Mouse (Mus musculus): ENCODE measurements around the gene Gbp2b. TPM values are rescaled to one million over a fixed set of nuclear protein-coding genes. Genes with fewer than 3 reads are reported as not detected.
"Not testable (repeated sequence)": the region's sequence is repeated elsewhere in the genome, so short reads cannot be mapped to it uniquely, and the experiment has no call there.

Gbp2b gene
- polyA plus RNA-seq, 1 experiment from 2014 or later: not detected

GRCm38 (mm10) chr3:142645949-142646348, 51.3 kb downstream of the Gbp2b start:
- H3K9me3 ChIP-seq (ENCODE audit: control insufficient read depth, low read length); ATAC-seq (ENCODE audit: insufficient number of reproducible peaks, low FRiP score, low TSS enrichment, low read depth); H3K9ac ChIP-seq (ENCODE audit: low read length); H3K27ac ChIP-seq (replicated peaks; ENCODE audit: low read depth, low read length); H3K4me2 ChIP-seq (ENCODE audit: low read depth, severe bottlenecking); H3K4me3 ChIP-seq (ENCODE audit: low read depth, low read length); H3K27me3 ChIP-seq (ENCODE audit: control insufficient read depth, insufficient read depth, low read length); H3K36me3 ChIP-seq (ENCODE audit: control insufficient read depth, insufficient read depth, low read length); H3K4me1 ChIP-seq (ENCODE audit: control insufficient read depth, insufficient read depth, low read length): not testable (repeated sequence)
- peak; percentile 79 for DNase-seq (ENCODE audit: low spot score)
- WGBS: 17% methylated on average over 2 of the region's 2 CpGs

- not testable (repeated sequence) for H3K9ac ChIP-seq (ENCODE audit: low read length); H3K4me1 ChIP-seq (ENCODE audit: control insufficient read depth, insufficient read depth, low read length); H3K4me2 ChIP-seq (ENCODE audit: low read depth, severe bottlenecking); H3K9me3 ChIP-seq (ENCODE audit: control insufficient read depth, low read length); ATAC-seq (ENCODE audit: insufficient number of reproducible peaks, low FRiP score, low TSS enrichment, low read depth); H3K27me3 ChIP-seq (ENCODE audit: control insufficient read depth, insufficient read depth, low read length); H3K36me3 ChIP-seq (ENCODE audit: control insufficient read depth, insufficient read depth, low read length); DNase-seq (ENCODE audit: low spot score); H3K27ac ChIP-seq (replicated peaks; ENCODE audit: low read depth, low read length); H3K4me3 ChIP-seq (ENCODE audit: low read depth, low read length)
- 59% methylated on average over 7 of the region's 7 CpGs for WGBS
Measured at GRCm38 (mm10) chr3:142647836-142648235, 53.2 kb downstream of the Gbp2b start.

- DNase-seq (ENCODE audit: low spot score): no peak
Measured at GRCm38 (mm10) chr3:142650205-142650604, 55.6 kb downstream of the Gbp2b start.

GRCm38 (mm10) chr3:142664723-142665122, 70.1 kb downstream of the Gbp2b start:
- no peaks in the 10 kb centered on the region for H3K9me3 ChIP-seq (ENCODE audit: control insufficient read depth, low read length)
- H3K4me3 ChIP-seq (ENCODE audit: low read depth, low read length): no peak overlapping the region
- ATAC-seq (ENCODE audit: insufficient number of reproducible peaks, low FRiP score, low TSS enrichment, low read depth) (no peak), DNase-seq (ENCODE audit: low spot score) (no peak)
- WGBS: 96% methylated on average over 8 of the region's 8 CpGs
- H3K9ac ChIP-seq (ENCODE audit: low read length): no peak overlapping the region
- no peaks in the 10 kb centered on the region for H3K27me3 ChIP-seq (ENCODE audit: control insufficient read depth, insufficient read depth, low read length)
- no peak overlapping the region for H3K27ac ChIP-seq (replicated peaks; ENCODE audit: low read depth, low read length)
- H3K4me1 ChIP-seq (ENCODE audit: control insufficient read depth, insufficient read depth, low read length): no peaks in the 10 kb centered on the region
- H3K4me2 ChIP-seq (ENCODE audit: low read depth, severe bottlenecking): no peak overlapping the region
- H3K36me3 ChIP-seq (ENCODE audit: control insufficient read depth, insufficient read depth, low read length): no peaks in the 10 kb centered on the region

More at GRCm38 (mm10) chr3:142650205-142650604, 55.6 kb downstream of the Gbp2b start:
- WGBS: 13% methylated on average over 2 of the region's 2 CpGs
- H3K9me3 ChIP-seq (ENCODE audit: control insufficient read depth, low read length): no peaks in the 10 kb centered on the region
- no peaks in the 10 kb centered on the region for H3K4me1 ChIP-seq (ENCODE audit: control insufficient read depth, insufficient read depth, low read length)
- H3K27ac ChIP-seq (replicated peaks; ENCODE audit: low read depth, low read length): no peak overlapping the region
- H3K9ac ChIP-seq (ENCODE audit: low read length): no peak overlapping the region
- no peak for ATAC-seq (ENCODE audit: insufficient number of reproducible peaks, low FRiP score, low TSS enrichment, low read depth)
- no peaks in the 10 kb centered on the region for H3K36me3 ChIP-seq (ENCODE audit: control insufficient read depth, insufficient read depth, low read length)
- no peak overlapping the region for H3K4me2 ChIP-seq (ENCODE audit: low read depth, severe bottlenecking)
- H3K4me3 ChIP-seq (ENCODE audit: low read depth, low read length): no peak overlapping the region
- H3K27me3 ChIP-seq (ENCODE audit: control insufficient read depth, insufficient read depth, low read length): no peaks in the 10 kb centered on the region

Small RNA genes lying within 50 kb of the gene (microRNA-seq; reads per million reads assigned to microRNA genes)
- gene Mir6381: not detected

Other genes starting within 250 kb of the Gbp2b start
- 15.3 and 15.6 TPM in 2 replicates for gene Pdlim5, start 199.2 kb upstream of the Gbp2b start, polyA plus RNA-seq (2014; fragmentation: Nextera tagmentation; extraction: Ambion mirVana)
- not detected in 2 replicates for gene Gbp5, start 100.9 kb upstream of the Gbp2b start, polyA plus RNA-seq (2014; fragmentation: Nextera tagmentation; extraction: Ambion mirVana)
- 1.9 TPM in 2 replicates for gene Gbp7, start 64.5 kb upstream of the Gbp2b start, polyA plus RNA-seq (2014; fragmentation: Nextera tagmentation; extraction: Ambion mirVana)
- 0.23 and 0.82 TPM in 2 replicates for gene Gbp3, start 34.8 kb upstream of the Gbp2b start, polyA plus RNA-seq (2014; fragmentation: Nextera tagmentation; extraction: Ambion mirVana)
- 0.19 TPM in 1 of 2 replicates, not detected in the other for gene Gbp2, start 25.8 kb downstream of the Gbp2b start, polyA plus RNA-seq (2014; fragmentation: Nextera tagmentation; extraction: Ambion mirVana)
- 12.0 and 13.5 TPM in 2 replicates for gene Kyat3, start 106.2 kb downstream of the Gbp2b start, polyA plus RNA-seq (2014; fragmentation: Nextera tagmentation; extraction: Ambion mirVana)
- 97.4 and 101 TPM in 2 replicates for gene Gtf2b, start 170.2 kb downstream of the Gbp2b start, polyA plus RNA-seq (2014; fragmentation: Nextera tagmentation; extraction: Ambion mirVana)